In genomic region chr9:120586546-120586945, GRCm38 (mm10) we compare ENCODE assay signal across 8 mouse cellular contexts. TPM values are rescaled to one million over a fixed set of nuclear protein-coding genes. Genes with fewer than 3 reads are reported as not detected.
DNase-seq lines count a peak whose midpoint lies in the region; ATAC-seq and TF ChIP-seq lines count a peak whose summit lies in the region.

No protein-coding gene starts in this region.

- DNase-seq in heart, adult 18-20 months, result peak; percentile 63 to 90
- DNase-seq in heart, postnatal 25 days (ENCODE audit: low spot score), result no peak
- DNase-seq in CD8-positive naive resting alpha-beta T cell, adult 2 months (ENCODE audit: low read depth in 2 of 2, low spot score in 2 of 2), result peak; percentile 75 to 84
- peak; percentile 90 for DNase-seq in c-Kit-positive CD71-negative TER-119-negative erythroid progenitor cells, embryonic 14.5 days (ENCODE audit: low read depth)
- DNase-seq in gastrocnemius, adult 2 months, result peak; percentile 75
- DNase-seq in layer of hippocampus, adult 2 months (ENCODE audit: low spot score in 2 of 2), result peak; percentile 56 to 77
- DNase-seq in telencephalon, adult 2 months (ENCODE audit: low read depth, low spot score), result peak; percentile 46

- peak; percentile 86 for TF ChIP-seq CTCF in gastrocnemius, adult 2 months (IDR thresholded peaks at IDR 0.05)
- TF ChIP-seq CTCF in layer of hippocampus, adult 2 months (conservative IDR thresholded peaks at IDR 0.05), result peak; percentile 93

- peak; percentile 58 for ATAC-seq in megakaryocyte, adult 5-6 weeks (ENCODE audit: poor library complexity, severe bottlenecking)

- intact Hi-C loops in heart, postnatal 25 days (cut with DNase I), result loop anchor here (1.0 to 10.0 kb wide), 2 partner anchors 85 to 868 kb away; no protein-coding TSS in a partner anchor
- intact Hi-C loops in gastrocnemius, adult 2 months (cut with DNase I), result loop anchor here (1.0 to 10.0 kb wide), 2 partner anchors 84 to 788 kb away; no protein-coding TSS in a partner anchor

- H3K27ac ChIP-seq in gastrocnemius, adult 2 months, result no peak overlapping the region
- H3K27ac ChIP-seq in layer of hippocampus, adult 2 months, result no peak overlapping the region

- H3K4me3 ChIP-seq in gastrocnemius, adult 2 months, result no peak overlapping the region
- H3K4me3 ChIP-seq in layer of hippocampus, adult 2 months, result no peak overlapping the region

RNA-seq across cellular contexts. Expression of gene Rpl14, which starts 15.3 kb away (rescaled TPM):
- 100 to 1,000 TPM; 310 to 313 TPM for total RNA-seq in heart, adult 18-20 months (2021)
- total RNA-seq in heart, postnatal 25 days (2021), result 100 to 1,000 TPM; 281 to 288 TPM
- total RNA-seq in gastrocnemius, adult 2 months (2021), result 100 to 1,000 TPM; 290 to 372 TPM
- total RNA-seq in layer of hippocampus, adult 2 months (2021), result 100 to 1,000 TPM; 318 to 323 TPM
- total RNA-seq in megakaryocyte, adult 5-6 weeks (2015), result 936 and 951 TPM in 2 replicates
- total RNA-seq in megakaryocyte, adult 5-6 weeks (2017), result 1,220 and 1,324 TPM in 2 replicates

RNA-seq across cellular contexts. Expression of gene Entpd3, which starts 46.9 kb away (rescaled TPM):
- total RNA-seq in heart, adult 18-20 months (2021), result not detected
- total RNA-seq in heart, postnatal 25 days (2021), result not detected
- not detected for total RNA-seq in gastrocnemius, adult 2 months (2021)
- total RNA-seq in layer of hippocampus, adult 2 months (2021), result 1 to 10 TPM; 7.6 to 7.7 TPM
- total RNA-seq in megakaryocyte, adult 5-6 weeks (2015), result 0.11 and 0.21 TPM in 2 replicates
- total RNA-seq in megakaryocyte, adult 5-6 weeks (2017), result 0.04 TPM in 1 of 2 replicates, not detected in the other

Comparison
In these comparisons a context has a peak if more than half of its experiments do, and no peak if none do; other contexts are left out.
1. RNA of gene Entpd3, which starts 46.9 kb away (total RNA-seq): 7.6 to 7.7 TPM in layer of hippocampus, adult 2 months; 0.04 to 0.21 TPM in megakaryocyte, adult 5-6 weeks, not detected in heart, adult 18-20 months, not detected in heart, postnatal 25 days and not detected in gastrocnemius, adult 2 months; every median in the first group is over 4 times any median in the second.